Mouse (Mus musculus) embryonic fibroblast, embryonic 13.5 days (primary cell): ENCODE data around the gene Tmem117.

Experiments used
- CTCF ChIP-seq: IDR thresholded peaks from 2 replicates; pipeline ENCODE4 v1.5.1; 2011; ENCODE audit warnings: mild to moderate bottlenecking, control low read depth, low read length, moderate library complexity, borderline replicate concordance; ENCODE audit not compliant: insufficient read depth
- POLR2A ChIP-seq: IDR thresholded peaks from 2 replicates; pipeline ENCODE4 v1.6.1; 2011; ENCODE audit warnings: low read depth, mild to moderate bottlenecking, control low read depth, low read length, moderate library complexity

DNA sequence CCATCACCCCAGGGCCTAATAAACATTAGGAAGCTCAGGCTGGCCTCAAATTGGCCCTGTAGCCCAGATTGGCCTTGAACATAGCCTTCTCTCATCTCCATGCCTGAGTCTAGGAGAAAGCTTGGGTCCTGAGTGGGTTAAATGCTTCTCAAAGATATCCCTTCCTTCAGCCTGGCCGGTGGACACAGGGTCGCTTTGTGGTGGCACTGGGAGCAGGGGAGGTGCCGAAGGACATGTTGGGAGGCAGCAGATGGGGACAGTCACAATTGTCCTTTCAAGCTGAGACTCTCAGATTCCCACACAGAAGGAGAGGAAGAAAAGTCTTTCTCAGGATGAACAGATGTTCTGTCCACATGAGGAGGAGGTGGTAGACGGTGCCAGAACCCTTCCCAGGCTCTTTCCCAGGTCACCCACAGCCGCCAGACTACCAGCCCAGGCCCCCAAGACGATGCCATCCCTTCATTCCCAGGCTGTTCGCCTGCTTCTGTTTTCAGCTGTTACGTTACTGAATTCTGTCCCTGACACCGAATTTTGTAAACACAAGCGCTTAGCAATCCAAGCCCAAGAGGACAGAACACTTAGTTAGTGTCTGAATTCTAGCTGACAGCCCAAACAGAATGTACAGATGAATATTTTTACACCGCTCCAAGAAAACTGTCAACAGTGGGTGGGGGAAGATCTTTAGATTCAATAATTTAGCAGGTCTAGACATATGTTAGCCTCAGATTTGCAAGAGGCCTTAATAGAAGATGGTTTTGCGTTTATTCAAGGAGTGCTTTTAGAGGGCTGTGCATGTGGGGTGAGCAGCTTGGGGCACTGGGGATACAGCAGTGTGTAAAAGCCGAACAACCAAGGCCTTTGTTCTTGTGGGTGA lies 23.2 kb downstream of the Tmem117 start:
- TF ChIP-seq CTCF, result no peak
- TF ChIP-seq POLR2A, result no peak
